Mouse (Mus musculus): ENCODE measurements at regions not wholly inside any gene's neighbourhood (a gene's known extent, or its start where the extent isn't known, plus 50 kb on each side); places are given as distances from the start of the nearest gene placed in this dataset.

DNA sequence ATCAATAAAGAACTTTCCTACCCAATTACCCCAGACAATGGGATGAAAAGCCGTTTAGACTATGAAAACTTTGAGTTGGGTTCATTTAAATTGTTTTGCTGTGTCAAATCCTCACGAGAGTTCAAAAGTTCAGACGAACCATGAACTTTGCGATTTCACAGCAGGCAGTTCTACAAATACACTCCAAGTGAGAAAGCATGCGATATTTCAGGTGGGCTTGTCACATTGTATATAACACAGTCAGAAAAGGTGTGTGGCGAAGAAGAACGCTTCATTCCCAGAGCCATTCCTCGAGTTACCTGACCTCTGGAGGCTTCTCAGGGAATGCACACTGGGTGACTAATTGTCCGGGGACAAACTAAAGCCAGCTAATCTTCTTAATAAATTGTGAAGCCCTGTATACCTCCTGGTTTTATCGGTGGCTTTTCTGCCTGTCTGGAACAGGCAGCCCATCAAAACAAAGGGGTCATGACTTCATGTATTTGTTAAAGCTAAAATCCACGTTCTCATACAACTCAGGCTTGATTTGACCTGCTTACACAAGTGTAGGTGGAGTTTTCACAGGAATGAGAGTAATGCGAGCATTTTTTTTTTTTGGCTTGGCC is 92.1 kb downstream of the Cyp26a1 start:
- no peaks in the 10 kb centered on the region for H3K36me3 ChIP-seq (ENCODE audit: control insufficient read depth, insufficient read depth, low read length)
- 38% methylated on average over 12 of the region's 12 CpGs for WGBS
- H3K9ac ChIP-seq (ENCODE audit: low read depth, low read length) = no peak overlapping the region
- peak; percentile 5 for DNase-seq (ENCODE audit: low spot score)
- no peaks in the 10 kb centered on the region for H3K9me3 ChIP-seq (ENCODE audit: control insufficient read depth, low read length)
- ATAC-seq (ENCODE audit: low FRiP score) = no peak
- H3K27me3 ChIP-seq (ENCODE audit: control insufficient read depth, insufficient read depth, low read length) = peaks cover 3% of the 10 kb centered on the region; the same call in 1 of the 2 replicates
- H3K4me2 ChIP-seq (replicated peaks; ENCODE audit: low read depth, low read length) = no peak overlapping the region
- no peak overlapping the region for H3K4me3 ChIP-seq (ENCODE audit: low read depth, low read length)
- peaks cover 8% of the 10 kb centered on the region; the same call in 1 of the 2 replicates for H3K4me1 ChIP-seq (replicated peaks; ENCODE audit: control insufficient read depth, insufficient read depth, low read length)
- H3K27ac ChIP-seq (ENCODE audit: low read depth, low read length) = no peak overlapping the region

DNA sequence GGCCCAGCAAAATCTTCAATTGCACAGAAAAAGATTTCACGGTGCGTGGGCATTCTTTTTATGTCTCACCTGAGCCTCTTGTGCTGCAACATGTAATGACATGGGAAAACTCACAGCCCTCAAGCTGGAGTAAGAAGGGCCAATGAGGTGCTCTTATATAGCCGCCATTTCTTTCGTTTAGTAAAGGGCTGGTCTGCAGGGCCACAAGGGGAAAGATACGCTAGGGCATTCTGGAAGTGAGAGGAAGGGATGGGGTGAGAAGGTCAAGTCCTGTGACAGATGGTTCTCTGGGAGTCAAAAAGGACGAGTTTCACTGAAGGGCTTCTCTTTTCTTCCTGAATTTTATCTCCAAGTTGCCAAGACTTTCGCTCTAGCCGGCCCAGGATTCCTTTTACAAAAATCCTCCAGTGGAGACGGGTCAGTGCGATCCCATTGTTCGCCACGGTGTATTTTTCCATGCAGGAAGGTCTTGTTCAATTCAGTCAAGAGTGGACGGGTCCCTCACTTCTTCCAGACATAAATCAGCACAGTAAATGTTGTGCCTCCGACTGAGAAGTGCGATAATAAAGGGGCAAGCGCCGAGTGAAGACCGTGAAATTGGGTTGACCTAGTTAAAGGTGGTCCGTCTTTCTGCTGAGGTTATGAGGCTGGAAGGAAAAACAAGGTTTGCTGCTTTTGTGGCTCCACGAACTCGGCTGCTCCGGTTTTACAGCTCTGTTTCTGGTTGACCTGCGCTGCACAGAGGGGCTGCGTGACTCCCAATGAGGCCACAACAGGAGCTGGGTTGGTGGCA is 92.9 kb downstream of the Cyp26a1 start:
- H3K36me3 ChIP-seq (ENCODE audit: control insufficient read depth, insufficient read depth, low read length) = no peaks in the 10 kb centered on the region
- H3K27me3 ChIP-seq (ENCODE audit: control insufficient read depth, insufficient read depth, low read length) = peaks cover 3% of the 10 kb centered on the region; the same call in 1 of the 2 replicates
- WGBS = 23% methylated on average over 24 of the region's 24 CpGs
- H3K9ac ChIP-seq (ENCODE audit: low read depth, low read length) = peak overlapping the region; percentile 7; the same call in 1 of the 2 replicates
- peaks cover 8% of the 10 kb centered on the region; the same call in 1 of the 2 replicates for H3K4me1 ChIP-seq (replicated peaks; ENCODE audit: control insufficient read depth, insufficient read depth, low read length)
- peak overlapping the region; percentile 26 for H3K4me2 ChIP-seq (replicated peaks; ENCODE audit: low read depth, low read length)
- no peaks in the 10 kb centered on the region for H3K9me3 ChIP-seq (ENCODE audit: control insufficient read depth, low read length)
- ATAC-seq (ENCODE audit: low FRiP score) (no peak), DNase-seq (ENCODE audit: low spot score) (peak; percentile 35)
- no peak overlapping the region for H3K4me3 ChIP-seq (ENCODE audit: low read depth, low read length)
- no peak overlapping the region for H3K27ac ChIP-seq (ENCODE audit: low read depth, low read length)

GRCm38 (mm10) chr19:37793176-37793575 is 95.6 kb downstream of the Cyp26a1 start:
- Histone ChIP-seq H3K9me3 (ENCODE audit: control insufficient read depth, low read length) (no peaks in the 10 kb centered on the region), H3K27ac (ENCODE audit: low read depth, low read length) (no peak overlapping the region), H3K4me3 (ENCODE audit: low read depth, low read length) (no peak overlapping the region), H3K27me3 (ENCODE audit: control insufficient read depth, insufficient read depth, low read length) (peaks cover 3% of the 10 kb centered on the region; the same call in 1 of the 2 replicates), H3K4me2 (replicated peaks; ENCODE audit: low read depth, low read length) (no peak overlapping the region), H3K4me1 (replicated peaks; ENCODE audit: control insufficient read depth, insufficient read depth, low read length) (peaks cover 8% of the 10 kb centered on the region; the same call in 1 of the 2 replicates), H3K36me3 (ENCODE audit: control insufficient read depth, insufficient read depth, low read length) (no peaks in the 10 kb centered on the region), H3K9ac (ENCODE audit: low read depth, low read length) (no peak overlapping the region)
- ATAC-seq (ENCODE audit: low FRiP score) (no peak), DNase-seq (ENCODE audit: low spot score) (no peak)
- 86% methylated on average over 9 of the region's 9 CpGs for WGBS

DNA sequence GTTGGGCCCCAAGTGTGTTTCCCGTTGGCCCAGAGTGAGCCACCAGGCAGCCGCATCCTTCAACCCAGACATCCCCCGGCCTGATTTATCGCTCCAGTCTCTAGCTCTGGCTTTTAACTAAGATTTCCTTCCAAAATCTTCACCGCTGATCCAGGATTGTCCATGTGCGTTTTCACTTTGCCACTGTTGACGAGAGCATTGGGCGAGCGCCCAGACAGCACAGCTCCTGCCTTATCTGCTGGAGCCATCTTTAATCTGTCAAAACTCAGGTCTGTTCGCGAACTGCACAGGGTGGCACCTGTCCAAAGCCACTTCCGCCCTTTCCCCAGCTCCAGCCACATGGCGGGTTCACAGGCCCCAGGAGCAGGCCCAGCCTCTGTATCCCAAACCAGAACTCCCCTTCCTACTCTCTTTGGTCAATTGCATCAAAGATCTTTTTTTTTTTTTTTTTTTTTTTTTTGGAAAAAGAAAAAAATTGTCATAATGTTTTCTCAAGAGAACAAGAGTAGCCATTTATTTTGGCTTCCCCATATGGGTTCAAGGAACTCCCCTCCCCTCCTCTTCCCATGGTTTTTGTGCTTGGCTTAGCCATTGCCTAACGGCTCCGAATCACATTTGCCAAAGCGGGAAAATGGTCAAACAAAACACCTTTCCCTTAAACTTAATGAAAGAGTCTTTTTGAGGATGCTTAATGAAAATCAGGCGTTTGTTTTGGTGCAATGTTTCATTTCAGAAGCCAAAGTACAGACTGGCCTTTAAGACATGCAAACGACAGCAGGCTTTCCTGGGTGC is 98.2 kb downstream of the Cyp26a1 start:
- ATAC-seq (ENCODE audit: low FRiP score) (no peak), DNase-seq (ENCODE audit: low spot score) (no peak)
- Histone ChIP-seq H3K9ac (ENCODE audit: low read depth, low read length) (no peak overlapping the region), H3K27ac (ENCODE audit: low read depth, low read length) (no peak overlapping the region), H3K4me2 (replicated peaks; ENCODE audit: low read depth, low read length) (no peak overlapping the region), H3K27me3 (ENCODE audit: control insufficient read depth, insufficient read depth, low read length) (peaks cover 3% of the 10 kb centered on the region; the same call in 1 of the 2 replicates), H3K36me3 (ENCODE audit: control insufficient read depth, insufficient read depth, low read length) (no peaks in the 10 kb centered on the region), H3K4me3 (ENCODE audit: low read depth, low read length) (no peak overlapping the region), H3K4me1 (replicated peaks; ENCODE audit: control insufficient read depth, insufficient read depth, low read length) (no peaks in the 10 kb centered on the region), H3K9me3 (ENCODE audit: control insufficient read depth, low read length) (no peaks in the 10 kb centered on the region)
- WGBS = 91% methylated on average over 18 of the region's 18 CpGs

DNA sequence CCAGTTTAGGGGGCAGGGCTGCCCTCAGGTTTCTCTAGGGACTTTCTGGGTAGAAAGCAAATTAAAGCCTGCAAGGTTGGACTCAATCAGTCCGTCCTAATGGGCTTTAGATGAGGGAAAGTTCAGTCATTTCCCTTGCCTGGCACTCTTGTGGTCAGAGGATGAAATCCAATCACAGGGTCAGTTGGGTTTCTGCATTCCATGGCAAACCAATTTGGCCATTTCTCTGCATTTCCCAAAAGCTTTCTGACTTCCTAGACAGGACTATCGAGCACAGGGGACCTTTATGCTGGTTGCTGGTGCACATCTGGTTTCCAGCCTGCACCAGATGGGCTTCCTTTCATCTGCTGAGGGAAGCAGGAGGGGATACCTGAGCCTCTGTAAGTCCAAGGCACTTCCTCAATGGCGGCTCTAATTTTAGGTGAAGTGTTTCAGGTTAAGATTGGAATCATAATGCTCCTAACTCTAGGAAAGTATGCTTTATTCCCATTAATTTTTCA is 102.6 kb downstream of the Cyp26a1 start:
- Histone ChIP-seq H3K36me3 (ENCODE audit: control insufficient read depth, insufficient read depth, low read length) (no peaks in the 10 kb centered on the region), H3K27me3 (ENCODE audit: control insufficient read depth, insufficient read depth, low read length) (no peaks in the 10 kb centered on the region), H3K9me3 (ENCODE audit: control insufficient read depth, low read length) (no peaks in the 10 kb centered on the region), H3K27ac (ENCODE audit: low read depth, low read length) (no peak overlapping the region), H3K9ac (ENCODE audit: low read depth, low read length) (no peak overlapping the region), H3K4me3 (ENCODE audit: low read depth, low read length) (no peak overlapping the region), H3K4me1 (replicated peaks; ENCODE audit: control insufficient read depth, insufficient read depth, low read length) (no peaks in the 10 kb centered on the region), H3K4me2 (replicated peaks; ENCODE audit: low read depth, low read length) (no peak overlapping the region)
- DNase-seq (ENCODE audit: low spot score) (no peak), ATAC-seq (ENCODE audit: low FRiP score) (no peak)
- WGBS = 60% methylated on average over 3 of the region's 3 CpGs

GRCm38 (mm10) chr19:37809666-37810065 is 112.1 kb downstream of the Cyp26a1 start:
- DNase-seq (ENCODE audit: low spot score) = no peak
- WGBS = 85% methylated on average over 11 of the region's 11 CpGs

GRCm38 (mm10) chr19:37814089-37815073 is 116.8 kb downstream of the Cyp26a1 start:
- no peak overlapping the region for H3K4me3 ChIP-seq (ENCODE audit: low read depth, low read length)
- DNase-seq (ENCODE audit: low spot score) (peak; percentile 16), ATAC-seq (ENCODE audit: low FRiP score) (no peak)
- no peak overlapping the region for H3K4me2 ChIP-seq (replicated peaks; ENCODE audit: low read depth, low read length)
- no peak overlapping the region for H3K9ac ChIP-seq (ENCODE audit: low read depth, low read length)
- no peaks in the 10 kb centered on the region for H3K36me3 ChIP-seq (ENCODE audit: control insufficient read depth, insufficient read depth, low read length)
- H3K4me1 ChIP-seq (replicated peaks; ENCODE audit: control insufficient read depth, insufficient read depth, low read length) = no peaks in the 10 kb centered on the region
- WGBS = 18% methylated on average over 19 of the region's 19 CpGs
- no peak overlapping the region for H3K27ac ChIP-seq (ENCODE audit: low read depth, low read length)
- no peaks in the 10 kb centered on the region for H3K27me3 ChIP-seq (ENCODE audit: control insufficient read depth, insufficient read depth, low read length)
- no peaks in the 10 kb centered on the region for H3K9me3 ChIP-seq (ENCODE audit: control insufficient read depth, low read length)

More at GRCm38 (mm10) chr19:37809666-37810065, 112.1 kb downstream of the Cyp26a1 start:
- no peaks in the 10 kb centered on the region for H3K9me3 ChIP-seq (ENCODE audit: control insufficient read depth, low read length)
- no peak overlapping the region for H3K4me3 ChIP-seq (ENCODE audit: low read depth, low read length)
- H3K36me3 ChIP-seq (ENCODE audit: control insufficient read depth, insufficient read depth, low read length) = no peaks in the 10 kb centered on the region
- no peak for ATAC-seq (ENCODE audit: low FRiP score)
- no peaks in the 10 kb centered on the region for H3K4me1 ChIP-seq (replicated peaks; ENCODE audit: control insufficient read depth, insufficient read depth, low read length)
- no peaks in the 10 kb centered on the region for H3K27me3 ChIP-seq (ENCODE audit: control insufficient read depth, insufficient read depth, low read length)
- H3K9ac ChIP-seq (ENCODE audit: low read depth, low read length) = no peak overlapping the region
- no peak overlapping the region for H3K27ac ChIP-seq (ENCODE audit: low read depth, low read length)
- no peak overlapping the region for H3K4me2 ChIP-seq (replicated peaks; ENCODE audit: low read depth, low read length)

- DNase-seq (ENCODE audit: low spot score) (no peak), ATAC-seq (ENCODE audit: low FRiP score) (no peak)
- 75% methylated on average over 2 of the region's 2 CpGs for WGBS
- Histone ChIP-seq H3K9ac (ENCODE audit: low read depth, low read length) (no peak overlapping the region), H3K4me2 (replicated peaks; ENCODE audit: low read depth, low read length) (no peak overlapping the region), H3K36me3 (ENCODE audit: control insufficient read depth, insufficient read depth, low read length) (no peaks in the 10 kb centered on the region), H3K4me1 (replicated peaks; ENCODE audit: control insufficient read depth, insufficient read depth, low read length) (no peaks in the 10 kb centered on the region), H3K4me3 (ENCODE audit: low read depth, low read length) (no peak overlapping the region), H3K9me3 (ENCODE audit: control insufficient read depth, low read length) (no peaks in the 10 kb centered on the region), H3K27me3 (ENCODE audit: control insufficient read depth, insufficient read depth, low read length) (no peaks in the 10 kb centered on the region), H3K27ac (ENCODE audit: low read depth, low read length) (no peak overlapping the region)
These were observed 118.0 kb downstream of the Cyp26a1 start for GRCm38 (mm10) chr19:37815627-37816026.

Data from hindbrain, embryonic 11.5 days (tissue).